Mouse (Mus musculus) lung, adult 2 months (tissue): ENCODE data around the gene Gm20388.

Experiments
- CTCF ChIP-seq: fragments of 200-500 bp; IDR thresholded peaks from 2 replicates; pipeline ENCODE4 v1.5.1; 2011; ENCODE audit warnings: mild to moderate bottlenecking, low read length, control low read depth; ENCODE audit not compliant: insufficient read depth
- POLR2A ChIP-seq: fragments of 200-500 bp; IDR thresholded peaks from 2 replicates; pipeline ENCODE4 v1.6.1; 2011; ENCODE audit warnings: low read depth, mild to moderate bottlenecking, control low read depth, low read length, borderline replicate concordance; ENCODE audit errors: extremely low read depth

GRCm38 (mm10) chr8:120151151-120151550 lies 240.5 kb downstream of the Gm20388 start:
- TF ChIP-seq CTCF = no peak
- no peak for TF ChIP-seq POLR2A
